Mouse (Mus musculus): ENCODE measurements at regions not wholly inside any gene's neighbourhood (a gene's known extent, or its start where the extent isn't known, plus 50 kb on each side); places are given as distances from the start of the nearest gene placed in this dataset.

DNA sequence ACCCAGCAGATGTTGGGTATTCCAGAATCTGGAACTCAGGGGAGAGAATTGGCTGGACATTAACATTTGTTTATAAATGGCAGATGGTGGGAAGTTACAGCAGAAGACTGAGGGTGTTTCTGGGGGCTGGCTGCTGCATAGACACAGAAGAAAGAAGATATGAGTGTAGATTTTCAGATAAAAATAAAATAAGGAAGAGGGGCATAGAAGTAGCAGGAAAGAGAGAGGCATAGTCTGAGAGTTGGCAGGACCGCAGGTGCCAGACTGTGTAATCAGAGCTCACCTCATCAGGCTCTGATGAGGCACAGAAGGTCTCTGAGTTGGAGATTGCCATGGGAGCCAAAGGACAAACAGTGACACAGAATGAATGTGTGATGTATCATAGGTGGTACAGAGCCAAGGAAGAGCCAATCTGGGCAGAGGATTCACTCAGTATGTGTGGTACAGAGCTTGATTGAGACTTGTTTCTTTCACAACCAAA, 2912.9 kb upstream of the Lrrc6 start:
- intact Hi-C loops (cut with DNase I) = no loop called here
- DNase-seq (ENCODE audit: low spot score in 2 of 2) = peak; percentile 10 to 82

DNA sequence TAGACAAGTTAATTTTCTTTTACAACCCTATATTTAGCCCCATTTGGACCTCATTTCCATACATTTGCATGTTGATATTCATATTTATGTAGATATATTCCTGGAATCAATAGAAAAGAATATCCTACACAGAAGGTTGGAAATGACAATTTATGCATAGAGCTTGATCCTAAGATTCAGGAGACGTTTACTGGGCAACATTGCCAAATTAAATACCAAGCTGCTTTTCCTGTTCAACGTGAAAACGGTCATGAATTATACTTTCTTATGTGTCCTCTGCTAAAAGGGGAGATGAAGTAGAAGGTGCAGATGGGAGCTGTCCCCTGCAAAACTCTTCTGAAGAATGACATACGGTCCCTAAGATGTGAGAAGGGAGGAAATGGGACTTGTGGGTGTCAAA, 2888.9 kb upstream of the Lrrc6 start:
- peak in 1 of 2 experiments; percentile 74 for DNase-seq (ENCODE audit: low spot score in 2 of 2)
- intact Hi-C loops (cut with DNase I) = loop anchor here (2.0 kb wide), 1 partner anchor 307 kb away; no protein-coding TSS in a partner anchor

DNA sequence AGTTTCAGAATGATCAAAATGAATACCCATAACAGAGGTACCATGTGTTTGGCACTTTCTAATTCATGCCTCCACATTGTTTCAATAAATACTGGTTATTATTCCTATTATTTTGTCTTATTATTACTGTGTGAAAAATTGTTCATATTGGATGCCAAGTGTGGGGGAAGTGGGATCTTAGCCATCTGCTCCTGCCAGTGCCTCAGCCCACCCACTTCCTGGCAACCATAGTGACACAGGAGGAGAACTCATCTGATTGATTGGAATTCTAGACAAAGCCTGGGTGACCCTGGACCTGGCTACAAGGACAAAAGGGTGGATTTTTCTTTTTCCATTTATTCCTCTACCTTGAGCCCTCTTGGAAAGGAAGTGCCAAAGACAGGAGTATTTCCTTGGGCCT, 2886.8 kb upstream of the Lrrc6 start:
- peak; percentile 12 to 24 for DNase-seq (ENCODE audit: low spot score in 2 of 2)
- intact Hi-C loops (cut with DNase I) = no loop called here

DNA sequence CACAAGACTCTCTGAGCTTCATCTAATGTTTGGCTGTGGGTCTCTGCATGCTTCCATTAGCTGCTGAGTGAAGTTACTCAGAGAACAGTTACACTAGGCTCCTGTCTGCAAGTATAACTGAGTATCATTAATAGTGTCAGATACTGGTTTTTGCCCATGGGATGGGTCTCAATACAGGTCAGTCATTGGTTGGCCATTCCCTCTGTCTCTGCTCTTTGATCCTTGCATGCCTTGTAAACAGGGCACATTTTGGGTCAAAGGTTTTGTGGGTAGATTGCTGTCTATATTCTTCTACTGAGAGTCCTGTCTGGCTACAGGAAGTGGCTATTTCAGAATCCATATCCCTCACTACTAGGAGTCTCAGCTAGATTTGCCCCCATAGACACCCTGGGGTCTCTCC, 2864.7 kb upstream of the Lrrc6 start:
- intact Hi-C loops (cut with DNase I) = no loop called here
- DNase-seq (ENCODE audit: low spot score in 2 of 2) = no peak

DNA sequence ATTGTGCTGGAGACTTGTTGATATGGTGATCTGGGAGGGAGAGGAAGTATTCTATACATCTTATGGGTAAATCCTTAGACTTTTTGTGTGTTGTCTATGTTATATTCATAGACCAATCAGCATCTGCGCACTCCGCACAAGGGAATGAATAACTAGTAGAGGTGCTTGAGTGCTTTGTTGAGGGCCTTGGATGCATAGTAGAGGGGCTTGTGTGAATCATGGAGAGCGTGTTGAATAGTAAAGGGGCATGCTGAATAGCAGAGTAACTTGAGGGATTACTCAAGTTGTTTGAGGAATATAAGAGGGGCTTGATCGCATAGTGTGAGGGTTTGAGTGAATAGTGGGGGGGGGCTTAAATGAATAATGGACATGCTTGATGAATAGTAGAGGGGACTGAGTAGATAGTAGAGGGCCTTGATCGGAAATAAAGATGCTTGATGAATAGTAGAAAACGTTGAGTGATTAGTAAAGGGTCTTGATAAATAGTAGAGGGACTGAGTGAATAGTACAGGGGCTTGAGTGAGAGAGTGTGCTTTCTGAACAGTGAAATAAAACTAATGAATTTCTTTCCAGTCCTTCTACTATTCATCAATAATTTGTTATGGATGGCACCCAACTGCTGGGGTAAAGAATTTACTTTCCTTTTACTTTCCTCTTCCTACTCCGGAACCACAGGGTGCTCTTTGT, 2849.5 kb upstream of the Lrrc6 start:
- no peak for DNase-seq (ENCODE audit: low spot score in 2 of 2)
- intact Hi-C loops (cut with DNase I) = no loop called here

DNA sequence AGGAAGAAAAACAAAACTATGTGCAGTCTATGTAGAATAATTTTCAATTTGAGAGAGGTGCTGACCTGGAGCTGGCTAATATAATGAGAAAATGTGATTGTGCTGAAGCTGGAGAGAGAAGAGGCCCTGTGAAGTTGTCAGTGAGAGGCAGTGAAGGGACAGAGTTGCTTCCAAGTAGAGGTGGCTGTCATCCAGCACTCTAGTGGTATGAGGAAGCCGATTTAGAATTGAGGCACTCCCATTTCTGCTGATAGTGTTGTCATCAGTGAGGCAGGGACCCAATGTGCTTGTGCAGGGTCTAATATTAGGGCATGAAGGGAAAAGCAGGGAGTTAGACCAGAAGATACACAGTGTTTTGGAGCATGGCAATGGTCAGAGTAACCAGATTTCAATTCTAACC, 2845.4 kb upstream of the Lrrc6 start:
- intact Hi-C loops (cut with DNase I) = no loop called here
- no peak for DNase-seq (ENCODE audit: low spot score in 2 of 2)

DNA sequence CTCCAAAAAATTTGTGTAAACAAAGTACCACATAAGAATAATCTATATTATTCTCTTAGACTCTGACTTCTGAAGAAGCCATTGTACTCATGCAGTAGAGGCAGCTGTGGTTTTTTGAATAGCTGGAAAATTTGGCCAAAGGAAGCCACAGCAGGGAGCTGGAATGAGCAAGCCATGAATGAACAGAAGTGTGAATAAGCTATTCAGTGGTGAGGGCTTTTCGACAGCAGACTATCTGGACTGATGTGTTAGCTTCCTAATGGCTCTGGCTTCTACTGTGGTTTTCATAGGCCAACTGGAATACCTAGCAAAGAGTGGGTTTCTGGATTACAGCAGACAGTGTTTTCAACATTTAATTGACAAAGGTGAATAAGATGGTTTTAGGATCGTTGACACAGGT, 2842.0 kb upstream of the Lrrc6 start:
- no peak for DNase-seq (ENCODE audit: low spot score in 2 of 2)
- intact Hi-C loops (cut with DNase I) = no loop called here

DNA sequence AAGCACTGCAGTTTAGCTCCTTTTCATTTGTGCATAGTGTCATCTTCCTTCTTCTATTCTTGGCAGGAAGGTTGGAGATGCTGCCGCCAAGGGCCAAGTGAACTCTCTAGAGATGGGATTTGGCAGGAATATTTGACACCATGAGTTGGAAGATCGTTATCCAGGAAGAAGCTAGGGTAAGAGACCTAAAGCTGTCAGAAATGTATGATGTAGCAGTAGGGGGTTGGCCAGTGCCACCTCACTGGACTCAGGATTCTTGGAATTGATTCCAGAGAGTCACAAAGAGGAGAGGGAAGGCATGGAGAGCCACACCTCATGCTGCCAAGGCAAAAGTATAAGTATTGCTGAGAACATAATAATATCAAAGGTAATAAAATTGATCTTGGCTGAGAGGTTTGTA, 2835.8 kb upstream of the Lrrc6 start:
- intact Hi-C loops (cut with DNase I) = no loop called here
- peak in 1 of 2 experiments; percentile 2 for DNase-seq (ENCODE audit: low spot score in 2 of 2)

DNA sequence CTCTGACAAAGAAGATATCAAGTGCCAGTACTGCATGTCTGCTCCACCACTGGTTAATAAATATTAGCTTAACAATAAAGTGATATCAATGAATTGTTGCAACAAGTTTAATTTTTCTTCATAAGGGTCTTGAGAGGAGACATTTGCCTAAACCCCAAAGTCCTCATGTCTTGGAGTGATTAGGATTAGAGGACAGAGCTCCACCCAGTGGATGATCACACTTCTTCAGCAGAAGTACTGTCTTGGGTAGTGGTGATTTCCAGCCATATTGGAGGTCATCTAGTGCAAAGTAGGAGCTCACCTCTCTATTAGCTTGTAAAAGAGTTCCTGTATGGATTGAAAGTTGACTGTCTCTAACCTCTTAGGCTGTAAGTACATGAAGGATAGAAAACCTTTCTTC, 2825.8 kb upstream of the Lrrc6 start:
- intact Hi-C loops (cut with DNase I) = loop anchor here (5.0 kb wide), 1 partner anchor 389 kb away; no protein-coding TSS in a partner anchor
- DNase-seq (ENCODE audit: low spot score in 2 of 2) = no peak

DNA sequence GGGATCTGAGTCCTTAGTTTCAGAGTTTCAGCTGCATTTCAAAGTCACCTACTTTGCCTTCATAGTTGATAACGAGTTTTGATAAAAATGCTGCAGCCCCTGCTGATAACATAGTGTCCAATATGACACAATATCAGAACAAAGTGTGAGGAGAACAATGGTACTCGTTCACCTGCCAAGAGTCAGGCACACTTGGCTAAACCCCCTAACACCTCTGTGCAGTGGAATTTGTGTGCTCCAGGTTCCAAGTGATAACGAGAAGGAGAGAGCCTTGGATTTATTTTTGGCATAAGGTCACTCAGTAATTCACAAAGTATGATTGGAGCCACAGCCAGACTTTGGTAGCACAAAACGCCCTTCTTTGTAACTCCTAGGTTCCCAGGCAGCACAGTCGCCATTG, 2802.4 kb upstream of the Lrrc6 start:
- no peak for DNase-seq (ENCODE audit: low spot score in 2 of 2)
- intact Hi-C loops (cut with DNase I) = no loop called here

DNA sequence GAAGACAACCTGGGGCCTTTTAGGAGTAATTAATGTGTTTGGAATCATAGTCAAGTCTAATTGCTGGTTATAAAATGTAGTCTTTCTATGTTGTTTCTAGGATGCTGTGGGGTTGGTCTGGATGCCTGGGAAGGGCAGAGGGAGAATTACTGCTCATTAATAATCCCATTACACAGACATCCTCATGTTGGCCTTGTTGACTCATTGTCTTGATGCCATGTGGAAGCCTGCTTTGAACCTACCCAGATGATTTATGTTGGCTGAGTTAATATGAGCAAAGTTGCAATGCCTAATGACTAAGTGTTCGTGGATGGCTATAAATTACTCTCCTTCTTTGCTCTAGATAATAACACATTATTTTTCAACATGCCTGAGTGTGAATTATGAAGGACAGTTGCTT, 2790.6 kb upstream of the Lrrc6 start:
- intact Hi-C loops (cut with DNase I) = no loop called here
- no peak for DNase-seq (ENCODE audit: low spot score in 2 of 2)

DNA sequence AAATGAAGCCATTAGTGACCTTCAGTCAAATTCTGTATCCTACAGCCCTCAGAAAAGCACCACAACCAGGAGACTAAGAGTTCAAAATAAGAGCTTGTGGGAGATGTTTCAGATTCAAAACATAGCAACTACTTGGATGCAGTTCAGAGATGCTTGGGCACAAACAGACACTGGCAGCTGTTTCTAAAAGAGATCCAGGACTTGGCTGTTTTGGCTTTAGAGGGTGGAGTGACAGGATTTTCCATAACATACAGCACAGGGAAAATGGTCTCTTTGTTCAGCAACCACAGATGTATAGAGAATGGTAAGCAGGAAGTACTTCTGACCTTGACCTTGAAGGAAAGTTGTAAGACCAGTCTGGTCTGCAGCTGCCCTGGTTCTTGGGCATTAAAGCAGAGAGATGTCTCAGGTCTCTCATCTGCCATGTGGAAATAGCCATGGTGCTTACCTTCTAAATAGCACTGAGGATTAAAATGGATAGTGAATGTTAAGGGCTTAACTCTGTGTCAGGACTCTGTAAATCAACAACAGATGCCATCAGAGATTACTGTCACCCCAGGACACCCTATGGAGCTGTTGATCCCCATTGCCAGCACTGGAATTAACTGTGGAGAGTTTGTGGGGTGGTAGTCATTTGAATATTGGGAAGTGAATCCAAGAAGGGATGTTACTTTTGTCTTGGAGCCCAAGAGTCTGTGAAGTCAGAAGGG, 2775.0 kb upstream of the Lrrc6 start:
- intact Hi-C loops (cut with DNase I) = no loop called here

DNA sequence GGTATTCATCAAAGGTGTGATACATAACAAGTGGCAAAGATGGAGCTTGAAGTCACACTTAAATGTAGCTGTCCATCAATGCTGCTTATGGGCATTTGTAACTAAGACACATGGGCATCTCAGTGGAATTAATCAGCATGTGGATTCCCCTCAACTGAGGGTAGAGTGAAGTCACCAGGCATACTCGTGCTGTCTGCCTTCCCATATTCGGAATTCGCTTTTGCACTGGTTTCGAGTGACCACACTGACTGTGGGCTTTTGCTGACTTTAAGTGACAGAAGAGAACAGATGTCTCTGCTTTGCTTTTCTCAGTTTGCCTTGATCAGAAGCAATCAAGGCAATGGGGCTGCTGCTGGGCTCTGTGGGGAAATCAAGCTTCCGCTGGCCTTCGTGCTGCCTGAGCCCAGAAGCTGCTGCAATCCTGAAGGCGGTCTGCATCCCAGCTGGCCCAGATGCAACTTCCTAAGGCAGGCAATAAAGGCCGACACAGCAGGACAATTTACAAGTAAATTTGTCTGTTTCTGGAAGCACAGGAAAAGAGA, 2773.6 kb upstream of the Lrrc6 start:
- DNase-seq (ENCODE audit: low spot score in 2 of 2) = peak in 1 of 2 experiments; percentile 47
- intact Hi-C loops (cut with DNase I) = no loop called here

More for the DNA sequence above, 2775.0 kb upstream of the Lrrc6 start:
- peak in 1 of 2 experiments; percentile 61 for DNase-seq (ENCODE audit: low spot score in 2 of 2)

DNA sequence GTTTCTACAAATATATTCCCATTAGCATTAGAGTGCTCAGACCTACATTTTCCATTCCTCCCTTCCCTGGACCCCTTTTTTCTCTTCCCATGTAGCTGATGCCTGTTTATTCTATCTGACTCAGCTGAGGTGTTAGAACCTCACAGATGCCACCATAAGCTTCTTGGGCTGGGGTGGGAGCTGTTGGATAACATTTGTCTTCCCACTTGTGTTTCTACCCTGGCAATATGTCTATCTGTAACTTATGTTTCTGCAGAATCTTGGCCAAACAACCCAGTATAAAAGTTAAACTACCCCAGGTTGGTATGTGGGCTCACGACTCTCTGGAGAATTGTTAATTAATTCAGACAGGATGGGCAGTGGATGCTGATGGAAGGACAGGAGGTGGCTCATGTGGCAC, 2772.8 kb upstream of the Lrrc6 start:
- peak in 1 of 2 experiments; percentile 71 for DNase-seq (ENCODE audit: low spot score in 2 of 2)
- intact Hi-C loops (cut with DNase I) = no loop called here

DNA sequence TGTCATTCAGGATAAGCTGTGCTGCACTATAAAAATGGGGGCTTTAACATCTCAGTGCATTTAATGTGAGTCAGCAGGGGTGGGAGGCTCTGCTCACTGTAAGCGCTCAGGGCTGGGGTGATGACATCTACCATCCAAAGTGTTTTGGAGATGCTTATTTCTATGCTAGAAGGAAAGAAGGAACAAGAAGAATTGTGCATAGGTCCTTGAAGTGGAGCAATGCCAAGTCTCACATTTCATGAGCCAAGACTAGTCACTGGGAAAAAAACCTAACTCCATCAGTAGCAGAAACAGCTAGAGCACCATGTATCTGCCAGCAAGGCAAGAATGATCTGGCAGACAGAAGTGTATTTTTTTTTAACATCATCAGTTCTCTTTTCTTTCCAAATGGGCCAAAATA, 2761.2 kb upstream of the Lrrc6 start:
- intact Hi-C loops (cut with DNase I) = loop anchor here (5.0 kb wide), 1 partner anchor 155 kb away; no protein-coding TSS in a partner anchor

DNA sequence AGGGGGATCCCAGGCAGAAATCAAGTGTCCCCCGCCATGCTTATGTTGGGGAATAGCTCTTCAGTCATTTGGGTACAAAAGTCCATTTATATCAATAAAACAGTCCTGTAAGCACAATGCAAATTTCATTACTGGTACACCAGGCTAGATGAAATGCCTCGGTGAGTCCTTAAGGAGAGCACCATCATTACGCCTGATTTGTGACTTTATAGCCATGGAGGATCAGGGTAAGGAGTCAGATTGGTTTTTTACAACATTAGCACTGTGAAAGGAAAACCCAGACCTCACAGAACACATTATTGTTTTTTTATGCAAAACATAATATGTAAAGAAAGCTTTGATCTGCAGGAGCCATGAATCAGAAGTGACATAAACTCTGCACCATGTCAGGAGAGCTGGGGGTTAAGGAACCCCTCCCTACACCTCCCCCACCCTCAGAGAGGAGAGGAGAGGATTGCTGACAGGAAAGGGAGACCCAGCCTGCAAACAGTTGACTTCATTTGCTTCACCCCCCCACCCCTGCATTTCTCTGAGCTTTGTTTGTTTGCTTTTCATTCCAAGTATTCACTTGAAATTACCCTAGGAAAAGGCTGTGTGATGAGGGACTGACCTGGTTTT, 2756.6 kb upstream of the Lrrc6 start:
- DNase-seq (ENCODE audit: low spot score in 2 of 2) = no peak
- intact Hi-C loops (cut with DNase I) = no loop called here

More for the DNA sequence above, 2761.2 kb upstream of the Lrrc6 start:
- DNase-seq (ENCODE audit: low spot score in 2 of 2) = peak; percentile 42 to 88

DNA sequence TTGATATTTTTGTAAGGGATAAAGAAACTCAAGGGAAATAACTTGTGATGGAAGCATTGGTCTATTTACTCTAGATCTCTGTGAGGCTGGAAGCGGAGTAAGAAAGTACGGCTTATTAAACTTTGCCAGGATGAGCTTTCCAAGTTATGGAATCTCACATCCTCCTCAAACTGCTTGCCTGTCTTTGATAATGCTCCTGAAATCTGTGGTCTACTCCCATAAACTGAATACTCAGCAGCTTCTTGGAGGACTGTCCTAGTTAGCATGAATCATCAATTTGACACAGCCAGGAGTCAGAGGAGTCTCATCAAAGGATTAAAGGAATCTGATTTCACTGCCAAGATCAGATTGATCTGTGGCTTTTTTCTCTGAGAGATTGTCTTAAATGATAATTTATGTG, 2753.0 kb upstream of the Lrrc6 start:
- DNase-seq (ENCODE audit: low spot score in 2 of 2) = peak in 1 of 2 experiments; percentile 38
- intact Hi-C loops (cut with DNase I) = no loop called here

DNA sequence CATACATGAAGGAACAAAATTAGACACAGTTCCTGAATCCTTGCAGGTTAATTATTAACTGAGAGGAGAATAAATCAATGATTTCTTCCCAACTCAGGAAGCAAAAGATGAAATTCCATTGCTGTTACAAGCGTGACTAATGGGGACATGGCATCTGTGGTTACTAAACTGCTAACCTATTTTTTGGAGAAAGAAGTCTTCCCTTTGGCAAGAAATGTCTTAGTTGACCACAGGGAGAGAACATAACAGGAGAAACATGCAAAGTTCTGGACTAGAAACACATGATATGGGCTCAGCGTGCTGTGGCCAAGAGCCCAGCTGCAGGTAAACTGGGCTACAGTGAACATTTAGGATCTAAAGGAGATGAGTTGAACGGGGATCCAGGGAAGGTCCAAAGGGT, 2751.4 kb upstream of the Lrrc6 start:
- no peak for DNase-seq (ENCODE audit: low spot score in 2 of 2)
- intact Hi-C loops (cut with DNase I) = no loop called here

DNA sequence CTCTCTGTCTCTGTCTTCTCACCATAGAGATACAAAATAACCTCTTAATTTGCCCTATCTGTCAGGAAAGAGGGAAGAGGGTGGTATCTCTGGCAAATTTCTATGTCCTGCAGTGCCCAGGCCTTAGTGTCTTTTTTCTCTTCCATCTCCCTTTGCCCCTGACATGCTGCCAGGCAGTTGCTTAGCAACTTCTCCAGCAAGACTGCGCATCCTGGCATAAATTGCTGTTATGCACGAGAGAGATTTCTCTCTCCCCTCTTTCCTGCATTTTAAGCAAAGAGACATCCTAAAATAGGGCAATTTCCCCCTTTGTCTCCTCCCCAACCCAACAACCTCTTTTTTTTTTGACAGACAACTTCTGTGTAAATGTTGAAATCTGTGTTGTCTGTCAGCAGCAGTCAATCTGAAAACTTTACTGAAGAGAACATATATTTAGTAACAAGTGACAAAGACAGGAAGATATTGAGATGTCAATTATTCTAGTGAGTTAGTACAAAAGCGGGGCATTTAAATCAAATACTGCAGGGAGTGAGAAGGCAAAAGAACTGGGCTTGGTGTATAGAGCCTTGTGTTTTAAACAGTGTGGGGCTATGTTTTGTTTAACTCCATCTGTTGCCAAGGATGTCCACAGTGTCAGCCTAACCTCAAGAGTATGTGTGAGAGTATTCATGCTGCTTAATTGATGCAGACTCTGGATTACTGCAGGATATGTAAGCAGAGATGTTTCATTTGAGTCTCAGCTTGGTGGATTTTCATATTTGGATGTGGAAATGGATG, 2745.7 kb upstream of the Lrrc6 start:
- peak; percentile 28 to 58 for DNase-seq (ENCODE audit: low spot score in 2 of 2)
- intact Hi-C loops (cut with DNase I) = no loop called here

DNA sequence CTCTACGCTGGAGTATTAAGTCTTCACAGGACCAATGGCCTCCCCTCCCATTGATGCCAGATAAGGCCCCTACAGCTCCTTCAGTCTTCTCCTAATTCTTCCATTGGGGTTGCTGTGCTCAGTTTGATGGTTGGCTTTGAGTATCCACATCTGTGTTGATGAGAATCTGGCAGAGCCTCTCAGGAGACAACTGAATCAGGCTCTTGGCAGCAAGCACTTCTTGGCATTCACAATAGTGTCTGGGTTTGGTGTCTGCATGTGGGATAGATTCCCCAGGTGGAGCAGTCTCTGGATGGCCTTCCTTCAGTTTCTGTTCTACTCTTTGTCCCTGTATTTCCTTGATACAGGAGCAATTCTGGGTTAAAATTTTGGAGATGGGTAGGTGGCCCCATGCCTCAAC, 2734.6 kb upstream of the Lrrc6 start:
- peak; percentile 23 to 65 for DNase-seq (ENCODE audit: low spot score in 2 of 2)

More for the DNA sequence above, 2734.6 kb upstream of the Lrrc6 start:
- intact Hi-C loops (cut with DNase I) = no loop called here
